Mouse (Mus musculus) right cerebral cortex, postnatal 36 days (tissue): Measurements from ENCODE around the gene Cep78.

ENCODE experiments used
- DNase-seq, 2 experiments: peaks; one replicate each; pipeline ENCODE4 v3.0.0; 2022; ENCODE audit warnings: low spot score in 2 of 2, mixed read lengths in 1 of 2

Gene Cep78

DNA sequence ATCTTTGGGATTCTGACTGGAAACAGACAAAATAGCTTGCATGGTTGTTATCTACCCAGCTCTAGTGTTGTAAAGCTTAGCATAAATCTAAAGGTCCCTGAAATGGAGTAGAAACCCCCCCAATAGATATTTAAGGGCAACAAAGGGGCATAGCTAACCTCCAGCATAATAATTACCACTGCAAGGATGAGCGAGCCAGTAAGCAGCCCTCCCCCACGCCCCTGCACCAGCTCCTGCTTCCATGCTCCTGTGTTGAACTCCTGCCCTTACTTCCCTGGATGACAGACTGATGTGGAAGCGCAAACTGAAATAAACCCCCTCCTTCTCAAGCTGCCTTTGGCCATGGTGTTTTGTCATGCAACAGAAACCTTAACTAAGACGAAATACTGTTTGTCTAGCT, 11.4 kb downstream of the Cep78 start:
- no peak for DNase-seq

DNA sequence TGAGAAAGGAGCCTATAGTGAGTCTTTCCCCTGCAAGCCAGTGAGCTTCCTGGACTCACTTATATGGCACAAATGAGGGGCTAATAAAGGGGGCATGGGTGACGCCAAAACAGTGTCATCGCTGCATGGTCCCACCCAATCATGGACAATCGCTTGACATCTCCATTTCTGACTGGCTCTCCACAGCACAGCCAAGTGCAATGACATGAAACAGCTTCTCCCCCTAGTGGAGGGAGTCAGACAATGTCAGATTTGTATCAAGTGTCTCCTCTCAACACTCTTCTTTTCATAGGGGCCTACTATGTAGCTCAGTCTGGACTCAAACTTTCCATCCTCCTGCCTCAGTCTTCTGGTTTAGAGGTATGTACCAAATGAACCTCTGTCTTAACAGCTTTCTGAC, 19.7 kb downstream of the Cep78 start:
- peak in 1 of 2 experiments; percentile 22 for DNase-seq

DNA sequence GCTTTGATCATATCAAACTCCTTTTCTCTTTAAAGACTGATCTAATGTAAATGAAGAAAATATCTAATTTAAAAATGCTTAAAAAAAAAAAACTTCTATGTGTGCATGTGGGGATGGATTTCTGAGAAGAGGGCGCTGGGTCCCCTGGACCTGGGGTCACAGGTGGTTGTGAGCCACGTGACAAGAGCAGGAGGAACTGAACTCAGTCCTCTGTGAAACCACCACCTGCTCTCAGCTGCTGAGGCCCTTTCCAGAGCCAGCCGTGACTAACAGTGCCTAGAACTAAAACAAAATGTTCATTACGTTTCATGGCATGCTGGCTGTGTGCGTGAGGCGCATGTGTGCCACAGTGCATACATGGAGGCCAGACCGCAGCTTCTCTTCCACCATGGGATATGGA, 20.3 kb downstream of the Cep78 start:
- DNase-seq, result no peak

DNA sequence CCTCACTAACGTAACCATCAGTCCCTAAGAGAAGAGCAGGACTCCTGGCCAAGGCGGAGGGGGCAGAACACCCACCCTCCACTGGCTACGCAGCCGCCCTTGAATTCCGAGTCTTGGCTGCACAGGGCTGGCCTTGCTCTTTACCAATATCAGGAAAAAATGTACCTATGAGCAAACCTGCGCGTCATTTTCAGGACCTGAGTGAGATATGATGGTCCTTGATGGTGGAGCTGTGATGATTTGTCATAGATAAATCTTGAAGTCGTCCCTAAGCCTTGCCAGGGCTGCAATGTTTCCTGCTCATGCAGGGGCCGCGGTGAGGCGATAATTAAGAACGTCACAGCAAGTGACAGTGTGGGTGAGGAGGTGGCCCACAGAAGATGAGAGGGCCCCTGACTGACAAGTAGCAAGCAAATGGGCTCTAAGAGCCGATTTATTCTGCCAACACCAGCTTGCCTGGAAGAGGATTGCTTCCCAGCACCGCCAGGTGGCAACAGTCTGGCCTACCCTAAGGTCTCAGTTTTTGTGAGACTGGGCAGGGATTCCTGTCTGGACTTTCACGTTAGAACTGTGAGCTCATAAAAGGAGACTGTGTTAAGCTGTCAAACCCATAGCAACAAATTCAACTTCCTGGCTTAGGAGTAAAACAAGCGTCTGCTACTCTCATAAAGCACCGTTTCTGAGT, 21.6 kb downstream of the Cep78 start:
- DNase-seq, result no peak

DNA sequence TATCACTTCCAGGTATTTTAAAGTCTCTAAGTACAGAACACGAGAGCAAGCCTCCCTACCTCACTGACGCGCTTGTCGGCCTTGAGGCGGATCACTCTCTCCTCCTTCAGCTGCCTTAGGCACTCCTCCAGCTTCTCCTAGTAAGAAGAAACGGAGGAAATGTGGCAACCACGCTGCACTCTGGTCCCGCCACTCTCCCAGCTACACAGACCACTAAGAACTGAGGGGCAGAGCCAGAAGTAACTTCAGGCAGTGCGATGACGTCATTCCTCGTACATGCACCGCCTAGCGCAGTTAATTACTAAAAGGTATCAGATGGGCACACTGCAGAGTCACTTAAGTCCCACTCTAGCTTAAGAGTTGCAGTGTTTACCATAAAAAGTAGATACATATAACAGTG, 22.5 kb downstream of the Cep78 start:
- DNase-seq, result no peak

DNA sequence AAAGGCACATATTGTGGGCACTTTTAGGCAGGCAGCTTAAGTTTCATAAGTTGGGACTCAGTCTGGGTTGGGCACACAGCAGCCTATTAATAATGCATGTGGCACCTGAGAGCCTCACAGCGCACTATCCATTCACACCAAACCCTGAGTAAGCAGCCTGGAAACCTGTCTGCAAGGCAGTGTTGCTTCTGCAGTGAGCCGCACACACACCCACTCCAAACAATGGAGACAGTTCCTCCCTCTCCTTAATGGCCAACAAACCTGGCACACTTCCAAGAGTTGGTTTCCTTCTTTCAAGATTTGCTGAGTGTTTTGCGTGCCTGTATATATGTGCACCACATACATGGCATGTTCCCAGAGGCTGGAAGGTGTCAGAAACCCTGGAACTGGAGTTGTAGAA, 34.6 kb downstream of the Cep78 start:
- DNase-seq, result no peak

DNA sequence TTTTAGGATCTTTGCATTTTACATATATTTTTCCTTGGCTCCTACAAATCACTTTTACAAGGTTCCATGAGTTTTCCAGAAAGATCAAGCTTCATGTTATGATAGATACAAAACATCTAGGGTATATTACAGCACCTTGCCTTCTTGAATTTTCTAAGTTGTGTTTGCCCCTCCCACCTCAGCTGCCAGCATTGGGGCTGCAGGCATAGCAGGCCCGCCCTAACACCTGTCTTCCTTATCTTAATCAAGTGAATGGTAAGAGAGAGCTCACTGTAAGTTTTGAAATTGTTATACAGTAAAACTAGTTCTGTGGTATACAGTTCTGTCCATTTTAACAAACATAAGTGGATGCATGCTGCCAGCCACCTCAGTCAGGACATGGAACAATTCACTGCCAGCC, 35.9 kb downstream of the Cep78 start:
- DNase-seq, result no peak

DNA sequence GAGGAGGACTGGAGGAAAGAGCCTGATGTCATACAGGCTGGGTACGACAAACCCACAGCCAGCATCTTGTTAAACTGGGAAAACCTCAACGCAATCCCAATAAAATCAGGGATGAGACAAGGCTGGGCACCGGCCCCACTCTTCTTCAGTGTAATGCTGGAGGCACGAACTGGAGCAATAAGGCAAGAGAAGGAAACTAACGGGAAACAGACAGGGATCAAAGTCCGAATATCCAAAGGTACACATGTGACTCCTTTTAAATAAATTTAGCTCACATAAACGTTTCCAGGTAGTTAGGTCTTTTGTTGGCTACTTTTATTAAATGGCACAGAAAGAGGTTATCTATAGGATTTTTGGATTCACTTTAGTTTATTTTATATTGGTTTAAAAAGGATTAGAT, 36.4 kb downstream of the Cep78 start:
- no peak for DNase-seq

DNA sequence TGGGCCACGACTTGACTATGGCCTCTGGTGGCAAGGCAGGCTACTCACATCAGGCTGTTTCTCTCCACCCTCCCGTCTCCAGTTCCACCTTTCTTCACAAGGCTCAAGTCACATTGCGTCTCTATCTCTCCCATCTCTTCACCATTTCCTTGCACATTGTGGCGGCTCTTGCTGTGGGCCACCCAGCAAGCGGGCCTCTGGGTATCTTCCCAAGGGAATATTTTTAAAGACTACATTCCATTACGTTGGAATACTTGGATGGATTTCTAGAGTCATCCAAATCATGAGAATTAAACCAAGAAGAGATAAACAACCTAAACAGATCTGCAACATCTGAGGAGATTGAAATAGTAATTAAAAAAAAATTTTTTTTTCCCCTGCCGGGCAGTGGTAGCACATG, 37.6 kb downstream of the Cep78 start, which contains the start of gene Psat1:
Gene Psat1 (minus strand): TSS at position 101 of the 400 bp plus-strand sequence.
- DNase-seq, result no peak

DNA sequence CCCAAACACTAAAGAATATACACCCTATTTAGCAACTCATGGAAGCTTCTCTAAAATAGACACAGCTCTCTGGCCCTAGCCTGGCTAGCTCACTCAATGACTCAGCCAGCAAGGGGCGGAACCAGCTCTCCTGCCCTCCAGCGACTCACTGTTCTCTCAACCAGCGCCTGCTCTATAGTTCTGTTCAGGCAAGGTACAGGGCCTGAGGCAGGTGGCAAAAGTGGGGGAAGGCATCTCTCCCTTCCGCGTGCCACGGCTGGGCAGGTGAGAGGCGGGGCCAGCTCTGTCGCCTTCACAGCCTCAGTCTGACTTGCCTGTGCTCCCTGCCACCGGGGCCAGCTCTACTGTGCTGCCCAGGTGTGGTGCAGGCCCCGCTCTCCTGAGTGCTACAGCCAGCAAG, 38.1 kb downstream of the Cep78 start:
- DNase-seq, result no peak

DNA sequence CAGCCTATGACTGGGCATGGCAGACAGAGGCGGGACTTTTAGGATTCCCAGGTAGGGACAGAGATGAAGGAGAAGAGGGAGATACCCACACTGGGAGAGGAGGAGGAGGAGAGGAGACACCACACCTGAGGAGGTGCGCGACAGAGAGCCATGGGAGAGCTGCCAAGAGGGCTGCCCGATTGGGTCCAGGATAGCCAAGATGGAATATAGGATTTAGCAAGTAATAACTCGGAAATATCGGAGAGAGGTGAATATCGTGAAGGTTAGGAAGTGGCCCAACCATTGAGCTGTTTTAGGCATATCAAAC, 41.7 kb downstream of the Cep78 start:
- no peak for DNase-seq

DNA sequence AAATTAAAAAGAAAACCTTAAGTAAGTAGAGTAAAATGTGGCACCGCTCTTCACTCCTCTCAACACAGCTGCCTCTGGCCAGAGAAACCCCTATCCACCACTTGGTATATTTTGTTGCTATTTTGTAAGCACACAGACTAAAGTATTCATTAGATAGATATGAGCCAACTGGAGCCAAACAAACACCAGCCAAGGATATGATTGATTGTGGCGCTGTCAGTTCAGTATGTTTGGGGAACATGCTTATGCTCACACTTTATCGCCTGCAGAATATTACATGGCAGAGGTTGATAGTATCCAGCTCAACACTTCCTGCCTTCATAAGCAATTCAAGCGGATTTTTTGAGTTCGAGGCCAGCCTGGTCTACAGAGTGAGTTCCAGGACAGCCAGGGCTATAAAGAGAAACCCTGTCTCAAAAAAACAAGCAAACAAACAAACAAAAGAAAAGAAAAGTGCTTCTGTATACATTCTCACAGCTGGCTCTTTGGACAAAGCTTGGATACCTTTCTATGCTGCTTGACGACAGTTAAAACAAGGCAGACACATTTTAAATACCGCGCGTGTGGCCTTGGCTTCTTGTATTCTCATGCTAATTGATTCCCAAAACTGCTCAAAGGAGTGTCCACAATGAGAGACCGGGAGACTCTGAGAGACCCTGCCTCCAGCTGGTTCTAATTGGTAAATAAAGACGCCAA, 42.2 kb downstream of the Cep78 start:
- no peak for DNase-seq

DNA sequence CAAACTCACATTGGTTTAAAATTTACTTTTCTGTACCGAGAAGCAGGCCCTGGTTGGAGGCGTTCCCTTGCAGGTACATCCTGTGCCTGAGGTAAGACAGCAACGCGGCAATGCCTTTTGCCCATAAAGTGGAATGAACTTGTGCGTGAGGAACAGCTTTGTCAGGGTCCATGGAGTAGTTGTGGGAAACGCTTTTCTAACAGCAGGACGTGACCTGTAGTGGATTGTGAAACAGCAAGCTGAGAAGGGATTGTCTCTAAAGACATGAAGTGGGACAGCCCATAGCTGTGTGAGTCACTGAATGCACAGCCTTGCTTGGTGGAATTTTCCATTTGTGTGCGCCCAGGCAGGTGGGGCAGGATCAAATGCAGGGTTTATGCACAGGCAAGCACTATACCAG, 43.4 kb downstream of the Cep78 start:
- DNase-seq, result no peak

DNA sequence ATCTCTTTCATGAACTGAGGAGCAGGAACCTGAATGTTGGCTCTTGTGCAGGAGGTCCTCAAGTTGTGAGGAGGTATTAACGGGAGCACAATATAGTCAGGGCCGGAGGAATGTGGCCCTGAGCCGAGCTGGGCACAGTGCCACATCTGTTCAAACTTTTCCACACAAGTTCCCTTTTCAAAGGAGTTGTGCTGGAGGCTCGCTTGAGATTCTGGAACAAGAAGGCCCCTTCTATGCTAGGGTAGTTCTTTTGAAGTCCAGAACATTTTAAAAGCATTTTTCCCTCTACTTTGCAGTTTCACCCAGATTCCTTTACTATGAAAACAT, 59.1 kb downstream of the Cep78 start:
- DNase-seq, result peak; percentile 48 to 50

DNA sequence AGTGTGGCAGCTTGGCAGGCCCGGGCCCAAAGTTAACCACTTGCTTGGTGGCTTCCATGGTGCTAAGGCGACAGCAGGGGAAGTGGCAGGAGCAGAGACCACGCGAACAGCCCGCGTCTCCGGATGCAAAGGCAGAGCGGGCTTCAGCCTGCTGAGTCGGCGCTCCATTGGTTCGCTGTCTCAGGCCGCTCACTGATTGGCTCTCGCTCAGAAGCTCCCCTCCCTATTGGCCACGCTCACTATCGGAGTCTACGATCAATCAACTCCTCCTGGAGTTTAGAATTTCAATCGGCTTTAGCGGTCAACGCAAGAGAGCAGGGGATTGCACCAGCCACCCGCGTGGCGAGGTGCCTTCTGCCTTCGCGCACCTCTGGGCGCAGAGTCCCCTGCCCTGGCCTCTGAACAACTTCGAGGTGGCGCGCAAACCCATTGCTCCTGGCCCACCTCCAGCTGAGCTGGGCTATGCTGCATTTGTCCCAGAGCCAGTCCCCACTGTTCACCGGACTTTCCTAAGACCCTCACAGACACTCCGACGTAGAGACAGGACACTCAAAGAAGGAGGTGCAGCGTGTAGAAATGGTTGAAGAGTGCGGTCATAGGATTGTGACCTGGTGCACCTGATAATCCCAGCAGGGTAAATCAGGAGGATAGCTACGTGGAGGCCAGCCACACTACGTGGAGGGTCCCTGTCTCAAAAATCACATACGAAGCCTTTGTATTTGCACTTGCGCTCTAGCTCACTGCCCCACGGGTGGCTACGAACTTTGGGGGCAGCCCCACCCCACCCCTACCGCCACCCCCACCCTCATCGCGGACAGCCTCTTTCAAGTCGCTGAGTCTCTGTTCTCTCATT, 59.7 kb downstream of the Cep78 start:
- peak; percentile 85 to 90 for DNase-seq

DNA sequence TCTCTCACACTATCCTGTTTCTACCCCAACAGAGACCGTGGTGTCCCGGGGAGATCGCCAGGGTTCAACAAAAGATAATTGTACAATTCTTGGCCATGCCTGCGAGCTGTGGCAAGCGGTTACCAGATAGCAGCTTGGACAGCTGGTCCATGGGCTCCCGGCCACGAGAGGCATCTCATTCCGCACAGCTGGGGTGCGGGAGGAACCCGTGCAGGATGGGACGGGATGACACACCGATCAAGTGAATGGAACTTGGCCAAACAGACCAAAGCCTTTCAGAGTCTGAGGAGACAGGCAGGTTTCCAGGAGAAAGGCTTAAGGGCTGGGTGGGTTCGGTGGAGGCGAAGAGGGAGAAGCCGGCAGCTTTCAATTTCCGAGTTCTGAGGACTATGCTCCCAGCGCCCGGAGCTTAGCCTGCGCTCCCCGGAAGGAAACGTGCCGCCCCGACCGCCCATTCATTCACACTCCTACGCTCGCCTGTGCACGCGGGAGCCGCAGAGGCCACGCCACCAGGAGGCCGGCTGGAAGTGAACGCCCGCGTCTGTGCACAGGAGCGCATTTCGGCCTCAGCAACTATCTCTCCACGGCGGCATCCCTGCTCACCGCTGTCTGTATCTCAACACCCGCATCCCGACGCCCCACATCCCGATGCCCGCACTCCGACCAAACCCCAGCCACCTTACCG, 60.5 kb downstream of the Cep78 start:
- DNase-seq, result peak; percentile 59 to 74

DNA sequence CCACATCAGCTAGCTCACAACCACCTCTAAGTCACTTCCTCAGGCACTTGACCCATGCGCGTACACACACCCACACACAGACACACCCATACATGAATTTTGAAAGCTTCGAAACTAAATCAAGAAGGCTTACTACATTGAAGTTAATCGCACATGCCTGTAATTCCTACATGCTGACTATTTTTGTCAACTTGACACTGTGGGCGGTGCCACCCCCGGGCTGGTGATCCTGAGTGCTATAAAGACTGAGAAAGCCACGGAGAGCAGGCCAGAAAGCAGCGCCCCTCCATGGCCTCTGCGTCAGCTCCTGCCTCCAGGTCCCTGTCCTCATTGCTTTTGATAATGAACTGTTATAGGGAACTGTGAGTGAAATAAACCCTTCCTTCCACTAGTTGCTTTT, 61.4 kb downstream of the Cep78 start:
- DNase-seq, result no peak

DNA sequence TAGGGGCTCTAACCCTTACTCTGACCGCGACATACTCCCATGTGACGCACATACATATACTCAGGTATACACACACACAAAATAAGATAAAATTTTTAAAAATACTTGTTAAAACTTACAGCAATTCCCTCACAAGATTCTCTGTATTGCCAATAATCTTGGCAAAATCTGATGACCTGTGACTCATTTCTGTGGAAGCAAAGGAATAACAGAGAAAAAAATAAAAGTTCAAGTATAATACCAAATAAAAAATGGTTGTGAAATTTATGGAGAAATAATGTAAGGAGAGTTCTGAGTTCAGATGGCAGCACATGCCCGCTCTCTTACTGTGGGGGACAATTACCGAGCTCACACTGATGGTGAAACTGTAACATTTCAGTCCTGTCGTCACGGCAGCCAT, 65.5 kb downstream of the Cep78 start:
- DNase-seq, result no peak

DNA sequence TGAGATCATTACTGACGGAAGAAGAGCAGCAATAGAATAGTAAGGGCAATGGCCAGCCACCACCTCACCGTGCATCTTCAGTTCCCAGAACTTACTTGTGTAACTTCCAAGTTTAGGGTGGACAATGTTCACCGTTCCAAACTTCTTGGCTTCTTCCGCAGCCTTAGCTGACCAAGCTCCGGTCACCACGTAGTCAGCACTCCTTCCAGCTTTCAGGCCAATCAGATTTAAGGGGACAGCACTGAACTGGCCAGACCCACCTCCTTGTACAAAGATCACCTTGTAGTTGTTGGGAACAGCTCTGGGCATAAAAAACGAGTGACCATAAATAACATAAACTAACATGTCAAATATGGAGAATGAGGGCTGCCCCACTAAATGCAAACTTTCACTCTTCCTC, 66.7 kb downstream of the Cep78 start:
- DNase-seq, result no peak

DNA sequence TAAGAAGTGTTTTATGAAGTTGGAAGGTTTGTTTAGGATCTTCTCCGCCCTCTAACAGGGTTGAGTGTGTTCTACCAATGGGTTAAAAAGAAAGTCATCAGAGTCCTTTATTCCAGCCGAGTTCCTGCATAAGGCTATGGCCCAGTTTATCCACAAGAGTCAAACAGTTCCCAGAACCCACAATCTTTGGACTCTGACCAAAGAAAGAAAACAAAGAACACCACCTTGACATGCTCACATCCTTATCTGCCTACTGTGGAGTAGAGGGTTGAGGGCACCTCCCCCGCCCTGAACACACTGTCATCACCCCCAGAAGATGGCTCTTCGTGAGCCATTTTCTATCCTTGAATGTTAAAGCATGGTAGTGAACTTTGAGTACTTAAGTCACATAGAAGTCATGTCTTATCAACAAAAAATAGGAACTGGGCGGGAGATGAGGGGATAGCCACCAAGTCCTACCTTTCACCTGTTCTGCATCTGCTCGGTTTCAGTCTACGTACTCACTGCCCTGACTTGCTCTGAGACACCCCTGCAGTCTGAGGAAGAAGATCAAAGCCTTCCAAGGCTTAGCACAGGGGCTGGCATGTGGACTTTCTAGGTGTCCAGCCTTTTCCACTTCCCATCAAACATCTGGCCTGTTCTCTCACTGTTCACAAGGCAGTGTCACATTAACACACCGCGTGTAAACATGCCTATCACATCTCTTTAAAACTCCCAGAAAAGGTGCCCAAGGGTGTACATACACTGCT, 71.4 kb downstream of the Cep78 start:
- no peak for DNase-seq

DNA sequence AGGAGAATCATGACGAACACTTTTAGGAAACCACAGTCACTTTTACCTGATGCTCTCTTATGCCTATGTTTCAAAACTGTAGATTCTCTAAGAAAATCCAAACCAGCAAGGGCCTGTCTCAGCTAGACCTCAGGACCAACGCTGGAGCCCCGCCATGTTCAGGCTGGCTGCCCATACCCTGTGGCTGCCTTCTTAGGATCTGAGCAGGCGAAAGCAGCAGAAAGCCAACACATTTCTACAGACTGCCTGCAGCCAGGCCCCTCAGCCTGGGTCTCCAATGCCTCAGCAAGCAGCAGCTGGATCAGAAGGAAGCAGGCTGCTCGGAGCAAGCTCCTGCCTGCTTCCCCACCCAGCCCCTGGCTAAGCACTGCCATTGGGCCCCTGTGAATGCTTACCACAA, 73.3 kb downstream of the Cep78 start:
- DNase-seq, result no peak

DNA sequence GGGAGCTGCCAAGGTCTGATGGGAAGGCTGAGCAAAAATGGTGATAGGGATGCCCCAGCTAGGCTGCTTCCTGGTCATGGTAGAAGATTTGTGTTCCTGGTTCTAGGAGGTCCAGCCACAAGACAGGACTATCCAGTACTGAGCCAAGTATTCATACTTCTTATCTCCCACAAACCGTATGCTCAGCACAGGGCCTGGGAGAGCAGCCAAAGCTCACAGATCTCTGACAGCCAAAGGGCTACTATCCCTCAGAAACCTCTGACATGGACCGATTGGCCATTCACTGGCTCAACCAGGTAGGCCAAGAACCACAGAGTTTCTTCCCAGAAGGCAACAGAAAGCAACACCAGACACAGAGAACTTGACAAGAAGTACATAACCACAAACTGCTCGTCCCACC, 73.8 kb downstream of the Cep78 start:
- DNase-seq, result no peak
